Mouse (Mus musculus) hematopoietic stem cell, adult 5-6 weeks (primary cell): ENCODE results near the gene Cldn4. TPM values are rescaled to one million over a fixed set of nuclear protein-coding genes. Genes with fewer than 3 reads are reported as not detected.

Experiments
- ATAC-seq, 2 experiments: fragments of 125-278 bp in 1 of 2; replicated peaks in 1 of 2; 2 replicates each; pipeline ENCODE4 v1.8.0; 2016 to 2017; ENCODE audit warnings: inconsistent platforms in 2 of 2, mild to moderate bottlenecking in 2 of 2, moderate number of reproducible peaks in 2 of 2, low read depth in 1 of 2, moderate TSS enrichment in 1 of 2; ENCODE audit not compliant: low FRiP score in 2 of 2, poor library complexity in 2 of 2, severe bottlenecking in 2 of 2, insufficient read depth in 1 of 2, low TSS enrichment in 1 of 2
- total RNA-seq: library from RNA; stranded (forward); fragments of 172-1452, 232-1000 nt; gene quantifications from 2 replicates; pipeline ENCODE4 v1.2.3, GENCODE M21; 2017

The Cldn4 gene
- total RNA-seq, 1 experiment from 2014 or later, result not detected

DNA sequence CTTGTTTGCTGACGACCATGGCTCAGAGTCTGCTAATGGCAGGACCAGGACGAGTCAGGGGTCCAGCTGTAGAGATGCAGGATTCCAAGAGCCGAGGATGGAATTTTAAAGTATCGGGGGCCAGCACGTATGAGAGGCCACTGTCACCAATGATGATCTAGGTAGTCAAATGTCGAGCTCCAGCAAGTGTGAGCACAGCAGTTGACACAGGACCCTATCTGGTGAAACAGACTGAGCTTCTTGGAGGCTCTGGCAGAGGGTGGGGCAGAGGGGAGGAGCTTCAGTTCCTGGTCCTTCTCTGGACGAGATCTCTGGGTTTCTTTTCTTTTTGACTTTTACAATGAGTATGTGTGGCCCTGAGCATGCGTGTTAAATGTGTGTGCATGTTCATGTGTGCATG lies 31.4 kb downstream of the Cldn4 start, which contains the start of gene Cldn13:
Cldn13 (minus strand) TSS at position 216 of the 400 bp plus-strand sequence.
- peak in 1 of 2 experiments; percentile 23; a peak in 1 of 4 replicates for ATAC-seq

DNA sequence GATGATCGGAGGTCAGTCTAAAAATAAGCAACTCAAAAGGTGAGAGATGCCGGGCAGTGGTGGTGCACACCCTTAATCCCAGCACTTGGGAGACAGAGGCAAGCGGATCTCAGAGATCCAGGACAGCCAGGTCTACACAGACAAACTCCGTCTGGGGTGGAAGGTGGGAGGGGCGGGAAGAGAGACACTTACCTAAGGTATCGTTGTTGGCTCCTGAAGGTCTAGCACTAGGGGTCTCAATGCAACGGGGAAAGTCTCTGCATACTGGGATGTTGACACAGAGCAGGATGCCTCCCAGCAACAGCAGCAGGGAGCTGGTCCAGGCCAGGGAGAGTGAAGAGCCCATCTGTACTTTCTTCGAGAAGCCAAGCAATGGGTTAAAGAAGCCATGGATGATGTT lies 32.2 kb downstream of the Cldn4 start:
- ATAC-seq, result no peak

DNA sequence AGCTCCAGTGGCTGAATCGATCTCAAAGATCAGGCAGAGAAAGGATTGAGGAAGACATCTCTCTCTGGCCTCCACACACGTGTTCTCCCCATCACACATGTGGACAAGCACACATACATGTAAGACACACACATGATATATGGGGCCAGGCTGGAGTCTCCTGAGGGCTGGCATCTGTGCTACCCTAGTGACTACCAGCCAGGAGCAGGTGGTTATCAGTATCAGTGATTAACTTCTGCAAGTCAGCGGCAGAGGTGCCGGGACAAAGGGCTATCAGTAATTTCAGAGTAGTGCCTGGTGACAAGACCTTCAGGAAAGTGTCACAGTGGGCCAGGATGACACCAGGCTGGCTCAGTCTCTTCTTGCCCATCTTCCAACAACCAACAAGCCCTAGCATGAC lies 33.0 kb downstream of the Cldn4 start:
- ATAC-seq, result no peak

DNA sequence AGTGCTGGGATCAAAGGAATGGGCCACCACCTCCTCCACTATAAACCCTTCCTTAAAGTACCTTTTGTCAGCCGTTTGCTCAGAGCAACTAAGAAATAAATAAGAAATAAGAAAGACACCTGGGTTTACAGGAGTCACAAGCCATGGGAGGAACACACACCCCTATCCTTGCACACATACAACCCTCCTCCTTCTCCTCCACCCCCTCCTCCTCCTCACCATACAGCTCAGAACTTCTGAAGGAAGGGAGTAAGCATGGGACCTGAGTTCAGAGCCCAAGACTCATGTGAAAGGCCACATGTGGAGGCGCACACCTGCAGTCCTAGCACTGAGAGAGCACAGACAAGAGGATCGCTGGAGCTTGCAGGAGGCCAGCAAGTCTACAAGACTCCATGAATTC lies 33.4 kb downstream of the Cldn4 start:
- ATAC-seq, result no peak

DNA sequence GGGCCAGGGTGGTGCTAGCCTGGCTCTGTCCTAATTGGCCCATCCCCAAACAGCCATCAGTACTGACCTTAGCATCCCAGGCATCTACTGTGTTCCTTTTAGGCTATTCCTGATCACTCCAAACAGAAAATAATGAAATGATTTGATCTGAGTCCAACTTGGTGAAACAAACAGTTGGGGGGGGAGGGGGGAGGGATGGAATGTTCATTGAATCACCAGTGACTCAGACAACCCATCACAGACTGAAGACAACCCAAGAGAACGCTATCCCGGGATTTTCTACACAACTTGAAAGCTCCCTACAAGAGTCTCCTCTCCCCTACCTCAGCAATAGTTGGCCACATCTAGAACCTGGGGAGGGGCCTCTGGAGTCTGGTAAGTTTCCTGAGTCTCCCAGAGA lies 34.8 kb downstream of the Cldn4 start:
- ATAC-seq, result no peak

DNA sequence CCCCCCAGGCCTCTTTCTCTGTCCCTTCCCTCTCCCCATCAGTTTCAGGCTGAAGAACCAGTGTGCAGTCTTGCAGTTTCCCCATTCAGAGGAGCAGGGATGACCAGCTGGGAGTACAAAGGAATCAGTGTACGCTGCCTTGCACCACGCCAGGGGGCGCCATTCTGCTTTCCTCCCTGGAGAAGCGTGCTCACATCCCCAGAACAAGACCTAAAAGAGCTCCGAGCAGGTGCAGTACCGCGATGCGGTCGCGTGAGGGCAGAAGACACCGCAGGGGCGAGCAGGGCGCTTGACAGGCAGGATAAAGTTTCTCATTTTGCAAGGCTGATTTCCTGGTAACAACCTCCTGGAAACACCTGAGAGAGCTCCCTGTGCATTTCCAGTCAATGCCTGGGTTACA lies 39.6 kb downstream of the Cldn4 start:
- peak; percentile 94 to 97 for ATAC-seq

DNA sequence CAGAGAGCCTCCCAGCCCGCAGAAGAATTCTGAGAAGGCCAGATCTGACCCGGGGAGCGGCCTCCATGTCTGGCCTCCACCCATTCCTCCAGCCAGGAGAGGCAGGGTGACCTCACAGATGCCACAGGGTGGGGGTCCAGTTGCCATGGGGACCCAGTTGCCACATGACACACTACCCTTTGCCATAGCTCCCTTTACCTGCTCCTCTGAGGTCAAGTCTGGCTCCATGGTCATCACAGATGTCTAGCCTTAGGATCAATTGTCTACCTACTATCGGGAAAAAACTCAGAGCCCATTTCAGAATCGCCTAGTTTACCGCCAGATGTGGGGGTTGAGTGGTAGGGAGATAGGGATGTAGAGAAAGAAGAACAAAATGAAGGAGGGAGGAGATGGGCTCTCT lies 40.1 kb downstream of the Cldn4 start, which contains the start of gene Tmem270:
Tmem270 (minus strand) TSS at position 101 of the 400 bp plus-strand sequence.
- no peak for ATAC-seq

DNA sequence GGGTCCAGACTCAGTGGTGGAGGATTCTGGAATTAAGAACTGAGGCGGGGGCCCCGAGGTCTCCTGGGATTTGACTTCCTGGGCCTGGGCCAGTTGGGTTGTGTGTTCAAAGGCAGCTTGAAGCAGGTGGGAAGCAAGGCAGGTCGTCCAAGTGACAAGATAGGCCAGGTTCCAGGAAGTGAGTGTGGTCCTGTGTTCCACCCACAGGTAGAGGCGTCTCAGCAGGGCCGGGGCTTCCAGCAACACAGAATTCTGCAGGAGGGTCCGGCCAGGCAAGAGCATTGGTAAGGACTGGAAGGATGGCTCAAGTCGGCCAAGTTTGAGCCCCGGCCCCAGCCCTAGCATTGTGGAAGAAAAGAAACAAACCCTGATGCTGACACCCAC lies 45.1 kb downstream of the Cldn4 start:
- no peak for ATAC-seq

DNA sequence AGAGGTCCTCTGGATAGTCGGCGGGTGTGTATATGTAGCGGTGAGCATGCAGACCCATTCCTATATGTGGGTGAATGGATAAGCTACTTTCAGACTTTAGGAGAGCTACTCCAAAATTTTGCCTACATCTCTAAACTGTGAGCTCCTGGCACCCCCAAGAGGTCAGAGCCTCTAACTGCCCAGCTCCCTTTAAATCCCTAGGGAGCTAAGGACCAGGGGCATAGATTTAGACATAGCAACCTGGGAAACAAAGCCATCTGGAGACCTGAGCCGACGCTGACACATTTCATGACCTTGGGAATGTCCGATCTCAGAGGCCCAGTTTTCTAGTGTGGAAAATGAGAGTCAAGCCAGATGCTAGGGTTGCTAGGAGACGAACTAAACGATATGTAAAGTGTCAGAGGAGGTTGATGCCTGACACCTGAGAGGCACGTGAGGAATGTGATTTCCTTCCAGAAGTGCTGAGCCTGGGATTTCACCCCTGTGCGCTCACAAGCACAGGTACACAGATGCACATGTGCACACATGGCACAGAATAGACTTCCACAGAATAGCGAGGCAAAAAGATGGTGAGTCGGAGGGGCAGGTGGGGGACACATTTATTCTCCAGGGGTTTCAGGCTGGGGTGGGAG lies 45.6 kb downstream of the Cldn4 start:
- ATAC-seq, result no peak

DNA sequence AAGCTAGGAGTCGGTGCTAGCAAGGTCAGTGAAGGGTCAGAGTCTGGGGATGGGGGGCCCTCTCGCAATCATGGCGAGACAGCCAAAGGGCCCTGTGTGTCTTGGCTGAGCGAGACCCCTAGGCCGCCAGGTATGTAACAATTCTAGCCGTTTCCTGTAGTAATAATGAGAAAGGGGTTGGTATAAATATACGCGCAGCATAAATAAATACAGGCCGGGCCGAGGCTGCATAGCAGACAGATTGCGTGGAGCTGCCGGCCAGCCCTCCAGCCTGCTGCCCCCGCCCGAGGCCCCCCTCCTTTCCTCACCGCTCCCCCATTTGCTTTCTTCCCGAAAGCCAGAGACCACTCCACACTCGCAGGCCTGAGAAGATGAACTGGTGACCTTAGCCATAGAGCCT lies 49.1 kb downstream of the Cldn4 start:
- ATAC-seq, result no peak

DNA sequence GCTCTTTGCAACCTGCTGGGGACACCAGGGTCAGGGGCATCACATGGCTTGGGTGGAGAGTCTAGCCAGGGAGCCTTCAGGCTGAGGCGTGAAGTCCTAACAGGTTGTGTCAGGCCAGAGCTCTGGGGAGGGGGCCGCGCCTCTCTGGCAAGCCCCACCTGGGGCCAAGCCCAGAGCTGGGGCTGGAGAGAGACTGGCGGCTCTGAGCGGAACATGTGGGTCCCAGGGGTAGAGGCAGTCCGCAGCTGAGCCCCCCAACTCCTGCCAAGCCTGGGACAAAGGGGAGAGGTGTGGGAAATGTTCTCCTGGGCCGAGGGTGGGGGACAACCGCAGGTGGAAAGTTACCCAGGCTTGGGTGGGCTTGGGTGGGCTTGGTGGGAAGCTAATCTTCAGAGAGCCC lies 49.8 kb downstream of the Cldn4 start:
- no peak for ATAC-seq

DNA sequence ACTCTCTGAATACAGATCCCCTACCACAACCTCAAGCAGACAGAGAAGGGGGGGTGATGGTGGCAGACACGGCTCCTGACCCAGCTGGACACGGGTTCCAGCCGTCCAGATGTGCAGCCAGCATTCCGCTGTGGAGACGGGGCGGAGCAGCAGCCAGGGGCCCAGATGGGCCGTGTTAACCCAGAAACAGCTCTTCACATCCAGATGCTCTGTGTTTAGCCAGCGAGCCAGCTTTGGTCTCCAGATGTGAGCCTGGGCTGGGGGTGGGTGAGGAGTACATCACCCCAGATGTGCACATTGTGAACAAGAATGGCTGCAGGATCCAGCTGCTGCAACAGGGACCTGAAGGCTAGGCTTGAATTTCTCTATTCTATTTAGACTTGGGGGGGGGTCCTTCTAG lies 51.4 kb downstream of the Cldn4 start:
- ATAC-seq, result no peak

Other genes starting within 250 kb of the Cldn4 start
- gene Eln, start 199.6 kb downstream of the Cldn4 start, total RNA-seq, result not detected in 2 replicates
- not detected in 2 replicates for gene Tmem270, start 40.2 kb downstream of the Cldn4 start, total RNA-seq
- gene Cldn13, start 31.4 kb downstream of the Cldn4 start, total RNA-seq, result 0.88 and 15.9 TPM in 2 replicates
- gene Mettl27, start 14.6 kb downstream of the Cldn4 start, total RNA-seq, result 13.8 and 20.0 TPM in 2 replicates
- not detected in 2 replicates for gene Cldn3, start 39.3 kb upstream of the Cldn4 start, total RNA-seq
- gene Abhd11, start 62.2 kb upstream of the Cldn4 start, total RNA-seq, result 27.1 and 41.0 TPM in 2 replicates
- not detected in 2 replicates for gene Stx1a, start 76.5 kb upstream of the Cldn4 start, total RNA-seq
- 4.2 and 7.8 TPM in 2 replicates for gene Dnajc30, start 117.3 kb upstream of the Cldn4 start, total RNA-seq
- 28.5 and 51.7 TPM in 2 replicates for gene Bud23, start 118.0 kb upstream of the Cldn4 start, total RNA-seq
- 0.50 and 1.6 TPM in 2 replicates for gene Vps37d, start 131.3 kb upstream of the Cldn4 start, total RNA-seq
- gene Mlxipl, start 143.0 kb upstream of the Cldn4 start, total RNA-seq, result not detected in 2 replicates
- 10.6 and 23.4 TPM in 2 replicates for gene Tbl2, start 202.7 kb upstream of the Cldn4 start, total RNA-seq
- gene Bcl7b, start 221.3 kb upstream of the Cldn4 start, total RNA-seq, result 34.8 and 35.0 TPM in 2 replicates
- 159 and 184 TPM in 2 replicates for gene Baz1b, start 240.3 kb upstream of the Cldn4 start, total RNA-seq